Mouse (Mus musculus) intestine, embryonic 16.5 days (tissue): ENCODE results near the gene Adtrp. TPM values are rescaled to one million over a fixed set of nuclear protein-coding genes. Genes with fewer than 3 reads are reported as not detected.

Experiments
- ATAC-seq: fragments of 200-750 bp; cut with Nextera tagmentation; 2 replicates; pipeline ENCODE4 v1.8.0; 2017; ENCODE audit warnings: moderate TSS enrichment, moderate library complexity
- H3K27ac ChIP-seq: fragments of 300-500 bp; sonication (generic); 2 replicates; pipeline ENCODE4 v1.5.1; 2014; ENCODE audit warnings: mild to moderate bottlenecking, low read length
- H3K27me3 ChIP-seq: fragments of 300-500 bp; sonication (generic); replicated peaks from 2 replicates; pipeline ENCODE4 v1.6.1; 2014; ENCODE audit warnings: low read length, control low read depth, mixed read lengths; ENCODE audit not compliant: control insufficient read depth, insufficient read depth
- H3K36me3 ChIP-seq: fragments of 300-500 bp; sonication (generic); 2 replicates; pipeline ENCODE4 v1.6.1; 2014; ENCODE audit warnings: low read length, control low read depth; ENCODE audit not compliant: control insufficient read depth, insufficient read depth
- H3K4me1 ChIP-seq: fragments of 300-500 bp; sonication (generic); 2 replicates; pipeline ENCODE4 v1.6.1; 2014; ENCODE audit warnings: low read length, control low read depth, mixed read lengths; ENCODE audit not compliant: control insufficient read depth, insufficient read depth
- H3K4me2 ChIP-seq: fragments of 300-500 bp; sonication (generic); 2 replicates; pipeline ENCODE4 v1.6.1; 2014; ENCODE audit warnings: low read depth, low read length, control low read depth
- H3K4me3 ChIP-seq: fragments of 300-500 bp; sonication (generic); 2 replicates; pipeline ENCODE4 v1.5.1; 2014; ENCODE audit warnings: mild to moderate bottlenecking, low read length
- H3K9ac ChIP-seq: fragments of 300-500 bp; sonication (generic); 2 replicates; pipeline ENCODE4 v1.6.1; 2014; ENCODE audit warnings: low read depth, low read length
- H3K9me3 ChIP-seq: fragments of 300-500 bp; sonication (generic); 2 replicates; pipeline ENCODE4 v1.6.1; 2016; ENCODE audit warnings: low read length, control low read depth; ENCODE audit not compliant: control insufficient read depth
- WGBS: fragments of 180-500 bp; shearing (Covaris S2); extraction: QIAGEN DNeasy Blood & Tissue Kit; methylation state at CpG from one replicate; pipeline ENCODE4 v1.1.7; 2014; 5-methylcytosine and 5-hydroxymethylcytosine counted together
- polyA plus RNA-seq: library from polyadenylated mRNA; unstranded; fragments of >200 nt; fragmentation: Nextera tagmentation; extraction: Ambion mirVana; gene quantifications from 2 replicates; pipeline ENCODE4 v1.2.1, GENCODE M21; 2015

The Adtrp gene
- polyA plus RNA-seq, 1 experiment from 2014 or later, result 21.5 TPM

GRCm38 (mm10) chr13:41820947-41821346, 26.5 kb downstream of the Adtrp start:
- Histone ChIP-seq H3K9ac (no peak overlapping the region), H3K9me3 (no peaks in the 10 kb centered on the region), H3K4me2 (no peak overlapping the region), H3K4me1 (peaks cover 2% of the 10 kb centered on the region; the same call in 1 of the 2 replicates), H3K4me3 (no peak overlapping the region), H3K36me3 (no peaks in the 10 kb centered on the region), H3K27ac (no peak overlapping the region), H3K27me3 (no peaks in the 10 kb centered on the region)
- WGBS, result 83% methylated on average over 3 of the region's 3 CpGs
- ATAC-seq, result no peak

GRCm38 (mm10) chr13:41819918-41820317, 27.6 kb downstream of the Adtrp start:
- no peaks in the 10 kb centered on the region for H3K9me3 ChIP-seq
- H3K36me3 ChIP-seq, result no peaks in the 10 kb centered on the region
- peaks cover 2% of the 10 kb centered on the region; the same call in 1 of the 2 replicates for H3K4me1 ChIP-seq
- ATAC-seq, result no peak
- no peak overlapping the region for H3K4me2 ChIP-seq
- 70% methylated on average over 4 of the region's 4 CpGs for WGBS
- H3K9ac ChIP-seq, result no peak overlapping the region
- H3K27ac ChIP-seq, result no peak overlapping the region
- H3K4me3 ChIP-seq, result no peak overlapping the region
- H3K27me3 ChIP-seq, result no peaks in the 10 kb centered on the region

DNA sequence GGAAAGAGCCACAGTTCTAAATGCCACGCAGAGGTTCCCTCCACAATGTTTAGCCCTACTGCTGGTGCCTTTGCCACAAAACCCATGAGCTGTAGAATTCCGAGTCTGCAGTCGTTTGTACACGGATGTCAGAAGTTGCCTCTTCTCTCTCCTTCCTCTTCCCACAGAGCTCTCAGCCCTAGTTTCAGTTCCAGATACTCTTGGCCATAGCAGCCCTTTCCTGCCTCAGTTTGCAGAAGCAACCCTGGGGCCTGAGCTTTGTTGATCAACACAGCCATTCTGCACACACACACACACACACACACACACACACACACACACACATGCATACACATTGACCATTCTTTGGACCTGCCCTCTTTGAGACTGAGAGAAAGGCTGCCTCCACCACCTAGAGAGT, 28.0 kb downstream of the Adtrp start:
- Histone ChIP-seq H3K4me3 (no peak overlapping the region), H3K27me3 (no peaks in the 10 kb centered on the region), H3K4me1 (peaks cover 2% of the 10 kb centered on the region; the same call in 1 of the 2 replicates), H3K9ac (no peak overlapping the region), H3K36me3 (no peaks in the 10 kb centered on the region), H3K9me3 (no peaks in the 10 kb centered on the region), H3K4me2 (no peak overlapping the region), H3K27ac (no peak overlapping the region)
- no peak for ATAC-seq
- WGBS, result 89% methylated on average over 4 of the region's 4 CpGs

GRCm38 (mm10) chr13:41817583-41817982, 29.9 kb downstream of the Adtrp start:
- Histone ChIP-seq H3K27me3 (no peaks in the 10 kb centered on the region), H3K4me2 (no peak overlapping the region), H3K27ac (no peak overlapping the region), H3K9ac (no peak overlapping the region), H3K4me3 (no peak overlapping the region), H3K4me1 (peaks cover 2% of the 10 kb centered on the region; the same call in 1 of the 2 replicates), H3K36me3 (no peaks in the 10 kb centered on the region), H3K9me3 (no peaks in the 10 kb centered on the region)
- peak; percentile 87 for ATAC-seq
- 72% methylated on average over 4 of the region's 4 CpGs for WGBS

DNA sequence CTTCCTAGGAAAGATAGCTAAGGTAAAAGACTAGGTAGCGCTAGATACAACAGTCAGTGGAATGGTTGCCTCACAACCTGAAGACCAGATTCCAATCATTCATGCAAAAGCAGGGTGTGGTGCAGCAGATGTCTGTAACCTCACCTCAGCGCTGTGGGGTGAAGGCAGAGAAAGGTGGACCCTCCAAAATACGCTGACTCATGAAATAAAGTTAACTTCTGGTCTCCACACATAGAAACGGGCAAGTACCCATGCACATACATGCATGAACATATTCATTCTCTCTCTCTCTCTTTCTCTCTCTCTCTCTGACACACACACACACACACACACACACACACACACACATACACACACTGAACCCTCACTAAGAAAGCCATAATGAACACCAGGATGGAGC, 30.8 kb downstream of the Adtrp start:
- Histone ChIP-seq H3K4me2 (no peak overlapping the region), H3K27ac (no peak overlapping the region), H3K9me3 (no peaks in the 10 kb centered on the region), H3K27me3 (no peaks in the 10 kb centered on the region), H3K36me3 (no peaks in the 10 kb centered on the region), H3K9ac (no peak overlapping the region), H3K4me1 (peaks cover 2% of the 10 kb centered on the region; the same call in 1 of the 2 replicates), H3K4me3 (no peak overlapping the region)
- 0 out of 2 replicates have a peak, but pooled peaks have one; percentile 27 for ATAC-seq
- WGBS, result 89% methylated on average over 4 of the region's 4 CpGs

- Histone ChIP-seq H3K27me3 (no peaks in the 10 kb centered on the region), H3K4me3 (no peak overlapping the region), H3K27ac (no peak overlapping the region), H3K4me2 (no peak overlapping the region), H3K9ac (no peak overlapping the region), H3K9me3 (no peaks in the 10 kb centered on the region), H3K36me3 (no peaks in the 10 kb centered on the region), H3K4me1 (no peaks in the 10 kb centered on the region)
- 90% methylated on average over 7 of the region's 7 CpGs for WGBS
- ATAC-seq, result no peak
Observed at GRCm38 (mm10) chr13:41810776-41811175, 36.7 kb downstream of the Adtrp start.

- H3K4me3 ChIP-seq, result no peak overlapping the region
- H3K9me3 ChIP-seq, result no peaks in the 10 kb centered on the region
- no peak overlapping the region for H3K4me2 ChIP-seq
- no peak overlapping the region for H3K27ac ChIP-seq
- peaks cover 3% of the 10 kb centered on the region; the same call in 1 of the 2 replicates for H3K4me1 ChIP-seq
- no peak overlapping the region for H3K9ac ChIP-seq
- no peaks in the 10 kb centered on the region for H3K27me3 ChIP-seq
- ATAC-seq, result no peak
- WGBS, result 64% methylated on average over 4 of the region's 4 CpGs
- no peaks in the 10 kb centered on the region for H3K36me3 ChIP-seq
Observed at GRCm38 (mm10) chr13:41807815-41808214, 39.7 kb downstream of the Adtrp start.

- Histone ChIP-seq H3K9me3 (no peaks in the 10 kb centered on the region), H3K27ac (no peak overlapping the region), H3K27me3 (no peaks in the 10 kb centered on the region), H3K4me3 (no peak overlapping the region), H3K4me2 (no peak overlapping the region), H3K4me1 (peaks cover 3% of the 10 kb centered on the region; the same call in 1 of the 2 replicates), H3K9ac (no peak overlapping the region), H3K36me3 (no peaks in the 10 kb centered on the region)
- no peak for ATAC-seq
- 80% methylated on average over 4 of the region's 4 CpGs for WGBS
Observed at GRCm38 (mm10) chr13:41807300-41807699, 40.2 kb downstream of the Adtrp start.

- ATAC-seq, result peak; percentile 70
- H3K27me3 ChIP-seq, result no peaks in the 10 kb centered on the region
- 71% methylated on average over 7 of the region's 7 CpGs for WGBS
- H3K36me3 ChIP-seq, result no peaks in the 10 kb centered on the region
- peaks cover 3% of the 10 kb centered on the region; the same call in 1 of the 2 replicates for H3K4me1 ChIP-seq
- no peak overlapping the region for H3K27ac ChIP-seq
- H3K4me3 ChIP-seq, result no peak overlapping the region
- no peaks in the 10 kb centered on the region for H3K9me3 ChIP-seq
- no peak overlapping the region for H3K4me2 ChIP-seq
- H3K9ac ChIP-seq, result no peak overlapping the region
Observed at GRCm38 (mm10) chr13:41805138-41805820, 42.2 kb downstream of the Adtrp start.
